Mouse (Mus musculus): ENCODE data around the gene Map3k7cl.

Gene Map3k7cl

GRCm38 (mm10) chr16:87642234-87642633 is 89.1 kb downstream of the Map3k7cl start:
- no peak for DNase-seq (ENCODE audit: low spot score)

- no peak for DNase-seq (ENCODE audit: low spot score)
Observed at GRCm38 (mm10) chr16:87644111-87644770, 91.1 kb downstream of the Map3k7cl start.
